Mouse (Mus musculus) C2C12 (cell line): Measurements from ENCODE around the gene Gm42742. TPM values are rescaled to one million over a fixed set of nuclear protein-coding genes. Genes with fewer than 3 reads are reported as not detected.

Experiments
- H3K27me3 ChIP-seq: one replicate; pipeline ENCODE4 v1.6.1; 2011; ENCODE audit not compliant: control insufficient read depth, insufficient read depth, insufficient read length
- H3K36me3 ChIP-seq: one replicate; pipeline ENCODE4 v1.6.1; 2011; ENCODE audit not compliant: control insufficient read depth, insufficient read depth
- H3K4me3 ChIP-seq: one replicate; pipeline ENCODE4 v1.5.1; 2011; ENCODE audit warnings: mild to moderate bottlenecking, control low read depth; ENCODE audit not compliant: poor library complexity, insufficient read depth, severe bottlenecking
- H3K79me2 ChIP-seq: one replicate; pipeline ENCODE4 v1.6.1; 2011; ENCODE audit not compliant: control insufficient read depth, insufficient read depth
- H3K79me3 ChIP-seq: one replicate; pipeline ENCODE4 v1.6.1; 2011; ENCODE audit warnings: low read depth, control low read depth
- H3ac ChIP-seq: one replicate; pipeline ENCODE3; 2011; ENCODE audit warnings: low read depth; ENCODE audit not compliant: control insufficient read depth, insufficient read length
- CEBPB ChIP-seq: IDR thresholded peaks from one replicate; pipeline ENCODE4 v1.6.1; 2011; ENCODE audit warnings: low read depth, mild to moderate bottlenecking, control low read depth, moderate library complexity
- CTCF ChIP-seq: IDR thresholded peaks from one replicate; pipeline ENCODE4 v1.5.1; 2011; ENCODE audit not compliant: control insufficient read depth, insufficient read depth, insufficient read length
- FOSL1 ChIP-seq: IDR thresholded peaks from one replicate; pipeline ENCODE4 v1.8.0; 2011; ENCODE audit warnings: mild to moderate bottlenecking, low read length; ENCODE audit not compliant: poor library complexity, insufficient read depth, severe bottlenecking
- MAX ChIP-seq: IDR thresholded peaks from one replicate; pipeline ENCODE4 v1.6.1; 2011; ENCODE audit warnings: mild to moderate bottlenecking, control low read depth
- MYOD1 ChIP-seq: IDR thresholded peaks from one replicate; pipeline ENCODE4 v1.6.1; 2011; ENCODE audit warnings: low read depth; ENCODE audit not compliant: control insufficient read depth, insufficient read length
- MYOG ChIP-seq: IDR thresholded peaks from one replicate; pipeline ENCODE4 v1.6.1; 2011; ENCODE audit not compliant: control insufficient read depth, insufficient read length; ENCODE audit errors: extremely low read depth
- USF1 ChIP-seq: IDR thresholded peaks from one replicate; pipeline ENCODE4 v1.6.1; 2011; ENCODE audit warnings: low read depth, mild to moderate bottlenecking, control low read depth, moderate library complexity
- polyA plus RNA-seq: library from polyadenylated mRNA; unstranded; fragments of >200 nt; fragmentation: generic; extraction: Trizol; gene quantifications from one replicate; pipeline ENCODE4 v1.2.1, GENCODE M21; 2012; ENCODE audit warnings: missing spikeins

The Gm42742 gene
- polyA plus RNA-seq, 1 experiment: 39.7 TPM

DNA sequence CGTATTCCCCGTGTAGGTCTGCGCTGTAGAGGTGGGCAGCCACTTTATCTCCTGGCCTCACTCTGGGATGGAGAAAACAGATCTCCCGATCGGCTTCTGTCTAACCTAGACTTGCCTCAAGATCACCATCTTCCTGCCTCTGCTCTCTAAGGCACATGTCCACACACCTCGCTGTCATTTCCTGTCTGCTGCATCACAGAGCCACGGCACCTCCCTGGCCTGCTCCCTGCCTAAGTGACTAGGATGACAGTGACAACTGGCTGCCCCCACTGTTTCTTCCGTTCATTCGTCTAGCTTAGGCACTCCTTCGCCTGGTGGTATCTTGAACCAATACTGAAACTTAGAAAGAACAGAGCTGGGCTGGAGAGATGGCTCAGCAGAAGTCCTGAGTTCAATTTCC is 21.3 kb downstream of the Gm42742 start:
- TF ChIP-seq MYOG (no peak), USF1 (no peak), MAX (no peak), CEBPB (no peak), CTCF (no peak), FOSL1 (no peak), MYOD1 (no peak)
- H3K4me3 ChIP-seq: no peak overlapping the region
- no peak overlapping the region for H3ac ChIP-seq
- H3K79me3 ChIP-seq: no peaks in the 10 kb centered on the region
- no peaks in the 10 kb centered on the region for H3K27me3 ChIP-seq
- no peaks in the 10 kb centered on the region for H3K79me2 ChIP-seq
- peaks cover 3% of the 10 kb centered on the region for H3K36me3 ChIP-seq

DNA sequence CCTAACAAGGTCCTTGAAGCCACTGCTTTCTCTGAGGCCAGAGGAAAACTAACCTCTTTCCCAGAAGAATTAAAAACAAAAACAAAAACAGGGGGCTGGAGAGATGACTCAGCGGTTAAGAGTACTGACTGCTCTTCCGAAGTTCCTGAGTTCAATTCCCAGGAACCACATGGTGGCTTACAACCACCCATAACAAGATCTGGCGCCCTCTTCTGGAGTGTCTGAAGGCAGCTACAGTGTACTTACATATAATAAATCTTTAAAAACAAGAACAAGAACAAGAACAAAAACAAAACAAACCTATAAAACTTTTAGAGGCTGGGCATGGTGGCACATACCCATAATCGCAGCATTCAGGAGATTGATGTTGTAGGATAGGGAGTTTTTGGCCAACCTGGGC is 24.4 kb downstream of the Gm42742 start:
- Histone ChIP-seq H3K79me3 (no peaks in the 10 kb centered on the region), H3ac (no peak overlapping the region), H3K79me2 (no peaks in the 10 kb centered on the region), H3K27me3 (no peaks in the 10 kb centered on the region), H3K4me3 (no peak overlapping the region), H3K36me3 (peaks cover 3% of the 10 kb centered on the region)
- TF ChIP-seq CEBPB: no peak
- no peak for TF ChIP-seq USF1
- TF ChIP-seq MYOG: no peak
- no peak for TF ChIP-seq FOSL1
- no peak for TF ChIP-seq MAX
- TF ChIP-seq MYOD1: no peak
- no peak for TF ChIP-seq CTCF

DNA sequence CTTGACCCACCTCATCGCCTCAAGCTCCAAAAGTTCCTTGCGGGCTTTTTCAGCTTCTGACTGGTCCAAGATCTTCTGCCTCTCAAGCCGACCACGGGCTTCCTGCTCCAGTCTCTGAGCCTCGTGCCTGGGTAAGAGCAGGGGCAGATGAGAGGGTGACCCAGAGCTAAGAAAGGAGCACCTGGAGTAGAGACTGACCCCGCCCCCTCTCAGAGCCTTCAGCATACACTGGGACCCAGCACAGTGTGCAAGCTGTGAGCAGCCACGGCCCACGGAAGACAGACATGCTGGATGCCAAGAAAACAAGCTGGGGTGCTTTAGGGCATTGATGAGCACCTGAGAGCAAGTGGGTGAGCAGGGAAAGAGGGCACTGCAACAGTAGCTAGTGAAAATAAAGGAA is 32.1 kb downstream of the Gm42742 start:
- Histone ChIP-seq H3K4me3 (no peak overlapping the region), H3K27me3 (no peaks in the 10 kb centered on the region)

DNA sequence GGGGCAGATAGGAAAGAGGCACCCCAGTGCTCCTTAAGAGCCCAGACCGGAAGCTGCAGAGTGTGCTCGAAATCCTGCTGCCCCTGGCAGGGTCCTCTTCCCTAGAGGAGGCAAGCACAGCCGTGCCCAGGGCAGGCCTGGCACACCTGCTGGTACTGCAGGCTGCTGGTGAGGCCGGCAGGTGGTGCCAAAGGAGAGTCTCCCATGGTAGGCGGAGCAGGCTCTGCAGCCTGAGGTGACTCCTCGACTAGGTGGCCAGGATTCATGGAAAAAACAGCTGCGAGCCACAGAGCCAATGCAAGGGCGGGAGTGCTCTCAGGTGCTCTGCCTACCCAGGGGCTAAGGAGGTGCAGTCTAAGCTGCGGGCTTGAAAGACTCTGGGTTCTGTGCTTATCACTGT is 34.6 kb downstream of the Gm42742 start:
- Histone ChIP-seq H3K27me3 (no peaks in the 10 kb centered on the region), H3K79me3 (no peaks in the 10 kb centered on the region), H3K4me3 (no peak overlapping the region), H3K79me2 (no peaks in the 10 kb centered on the region), H3K36me3 (peaks cover 6% of the 10 kb centered on the region), H3ac (no peak overlapping the region)
- TF ChIP-seq CTCF (peak; percentile 43), MYOD1 (no peak), MAX (no peak), MYOG (no peak), USF1 (no peak), CEBPB (no peak)

More for the DNA sequence above, 32.1 kb downstream of the Gm42742 start:
- peaks cover 6% of the 10 kb centered on the region for H3K36me3 ChIP-seq
- TF ChIP-seq MAX: no peak
- TF ChIP-seq MYOD1: no peak
- no peak for TF ChIP-seq CTCF
- TF ChIP-seq CEBPB: no peak
- TF ChIP-seq FOSL1: no peak
- no peak for TF ChIP-seq USF1
- no peak for TF ChIP-seq MYOG
- no peak overlapping the region for H3ac ChIP-seq
- no peaks in the 10 kb centered on the region for H3K79me3 ChIP-seq
- no peaks in the 10 kb centered on the region for H3K79me2 ChIP-seq

DNA sequence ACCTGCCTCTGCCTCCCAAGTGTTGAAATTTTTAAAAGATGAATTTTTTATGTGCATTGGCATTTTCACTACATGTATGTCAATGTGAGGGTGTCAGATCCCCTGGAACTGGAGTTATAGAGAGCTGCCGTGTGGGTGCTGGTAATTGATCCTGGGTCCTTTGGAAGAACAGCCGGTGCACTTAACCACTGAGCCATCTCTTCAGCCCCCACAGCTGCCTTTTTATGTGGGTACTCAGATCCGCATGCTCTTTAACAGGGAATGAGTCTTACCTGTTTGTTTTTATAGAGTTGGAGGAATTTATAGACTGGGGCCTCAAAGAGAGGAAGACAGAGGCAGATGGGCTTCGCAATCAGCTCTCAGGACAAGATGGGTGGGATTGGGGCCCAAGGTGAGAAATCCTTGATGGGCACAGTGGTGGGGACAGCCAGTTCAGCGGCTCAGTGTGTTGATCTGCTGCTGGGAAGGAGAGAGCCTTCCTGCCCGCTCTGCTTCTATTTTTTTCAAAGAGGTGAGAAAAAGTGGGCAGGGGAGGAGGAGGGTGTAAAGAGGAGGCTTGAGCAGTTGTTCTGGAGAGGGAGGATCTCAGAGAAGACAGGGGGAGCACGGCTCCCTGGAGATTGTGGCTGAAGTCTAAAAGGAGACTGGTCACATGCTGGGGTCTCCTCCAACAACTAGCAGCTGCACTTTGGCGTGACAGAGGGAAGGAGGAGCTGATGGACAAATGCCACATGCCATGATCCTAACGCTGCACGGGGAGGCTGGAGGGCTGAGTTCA is 36.0 kb downstream of the Gm42742 start:
- Histone ChIP-seq H3K79me3 (no peaks in the 10 kb centered on the region), H3K36me3 (peaks cover 8% of the 10 kb centered on the region), H3K27me3 (no peaks in the 10 kb centered on the region), H3ac (no peak overlapping the region), H3K4me3 (no peak overlapping the region), H3K79me2 (no peaks in the 10 kb centered on the region)
- no peak for TF ChIP-seq MYOG
- TF ChIP-seq USF1: no peak
- no peak for TF ChIP-seq MAX
- TF ChIP-seq CTCF: no peak
- no peak for TF ChIP-seq FOSL1
- no peak for TF ChIP-seq MYOD1
- no peak for TF ChIP-seq CEBPB

DNA sequence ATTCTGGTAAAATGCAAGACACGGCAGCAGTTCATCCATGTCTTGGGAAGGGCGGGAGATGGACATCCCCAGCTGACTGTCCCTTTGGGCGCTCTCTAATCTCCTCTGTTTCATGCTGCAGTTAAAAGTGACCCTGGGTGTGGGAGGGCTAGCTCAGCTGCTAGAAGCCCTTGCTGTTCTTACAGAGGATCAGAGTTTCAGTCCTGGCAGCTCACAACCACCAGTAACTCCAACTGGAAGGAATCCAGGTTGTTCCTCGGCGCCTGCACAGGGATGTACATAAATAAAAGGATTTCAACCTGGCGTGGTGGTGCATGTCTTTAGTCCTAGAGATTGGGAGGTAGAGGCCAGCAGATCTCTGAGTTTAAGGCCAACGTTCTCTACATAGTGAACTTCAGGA is 37.8 kb downstream of the Gm42742 start:
- Histone ChIP-seq H3K27me3 (no peaks in the 10 kb centered on the region), H3K79me2 (peaks cover 9% of the 10 kb centered on the region), H3ac (no peak overlapping the region), H3K36me3 (peaks cover 24% of the 10 kb centered on the region), H3K4me3 (no peak overlapping the region), H3K79me3 (no peaks in the 10 kb centered on the region)
- TF ChIP-seq CTCF: no peak
- TF ChIP-seq CEBPB: no peak
- no peak for TF ChIP-seq MYOG
- TF ChIP-seq MAX: no peak
- no peak for TF ChIP-seq FOSL1
- no peak for TF ChIP-seq USF1
- TF ChIP-seq MYOD1: no peak
